Mouse (Mus musculus) kidney, adult 2 months (tissue): ENCODE results near the gene Slc19a1.

Experiments
- CTCF ChIP-seq: fragments of 200-500 bp; conservative IDR thresholded peaks from 2 replicates; pipeline ENCODE4 v1.5.1; 2011; ENCODE audit warnings: low read depth, mild to moderate bottlenecking, control low read depth, low read length, moderate library complexity, mixed read lengths; ENCODE audit not compliant: insufficient read depth, insufficient read length
- POLR2A ChIP-seq: fragments of 200-500 bp; IDR thresholded peaks from one replicate; pipeline ENCODE4 v1.6.1; 2011; ENCODE audit warnings: low read depth, low read length, control low read depth

- no peak for TF ChIP-seq CTCF
- no peak for TF ChIP-seq POLR2A
Measured at GRCm38 (mm10) chr10:77090063-77090462, 58.0 kb downstream of the Slc19a1 start.
